Mouse (Mus musculus): ENCODE results near the gene Cdh1. TPM values are rescaled to one million over a fixed set of nuclear protein-coding genes. Genes with fewer than 3 reads are reported as not detected.

Gene Cdh1
- polyA plus RNA-seq (2015; fragmentation: Nextera tagmentation; extraction: Ambion mirVana), result 11.9 and 18.5 TPM in 2 replicates

DNA sequence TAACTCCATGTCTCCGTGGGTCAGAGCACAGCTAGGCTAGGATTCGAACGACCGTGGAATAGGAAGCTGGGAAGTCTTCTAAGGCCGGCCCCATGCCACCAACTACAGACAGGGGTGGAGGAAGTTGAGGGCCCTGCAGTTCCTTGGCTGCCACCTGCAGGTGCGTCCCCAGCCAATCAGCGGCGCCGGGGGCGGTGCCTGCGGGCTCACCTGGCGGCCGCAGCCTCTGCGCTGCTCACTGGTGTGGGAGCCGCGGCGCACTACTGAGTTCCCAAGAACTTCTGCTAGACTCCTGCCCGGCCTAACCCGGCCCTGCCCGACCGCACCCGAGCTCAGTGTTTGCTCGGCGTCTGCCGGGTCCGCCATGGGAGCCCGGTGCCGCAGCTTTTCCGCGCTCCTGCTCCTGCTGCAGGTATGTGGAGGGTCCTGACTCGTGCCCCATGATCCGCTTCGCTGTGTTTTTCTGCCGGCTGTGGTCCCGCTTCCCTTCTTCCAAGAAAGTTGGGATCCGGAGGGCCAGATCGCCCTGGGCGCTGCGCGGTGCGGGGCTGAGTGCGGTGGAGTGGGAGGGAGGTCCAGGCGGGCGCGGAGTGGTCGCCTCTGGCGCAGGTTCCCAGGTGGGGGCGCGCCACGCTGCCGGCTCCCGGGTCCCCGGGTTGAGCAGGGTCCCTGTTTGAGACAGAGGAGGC is at the start of gene Cdh1:
Gene Cdh1, plus strand, starts transcription at position 221 of the 689 bp plus-strand sequence.
- Histone ChIP-seq H3K4me1 (ENCODE audit: control insufficient read depth, insufficient read depth, low read length) (peaks cover 6% of the 10 kb centered on the region), H3K4me2 (ENCODE audit: low read depth, low read length) (peak within 1 kb of the TSS; percentile 92), H3K9me3 (replicated peaks; ENCODE audit: control insufficient read depth, low read length) (no peaks in the 10 kb centered on the region), H3K27ac (ENCODE audit: low read length) (no peak within 1 kb of the TSS), H3K27me3 (ENCODE audit: control insufficient read depth, insufficient read depth, low read length) (peaks cover 42% of the 10 kb centered on the region), H3K36me3 (ENCODE audit: control insufficient read depth, insufficient read depth) (no peaks in the 10 kb centered on the region), H3K4me3 (ENCODE audit: low read length) (peak within 1 kb of the TSS; percentile 67), H3K9ac (ENCODE audit: low read length) (peak within 1 kb of the TSS; percentile 61)
- no peak; the same call in 1 of the 2 replicates for ATAC-seq (replicated peaks; ENCODE audit: extremely low read depth, insufficient read depth, low FRiP score)
- under 1% methylated on average over 53 of the region's 53 CpGs for WGBS

DNA sequence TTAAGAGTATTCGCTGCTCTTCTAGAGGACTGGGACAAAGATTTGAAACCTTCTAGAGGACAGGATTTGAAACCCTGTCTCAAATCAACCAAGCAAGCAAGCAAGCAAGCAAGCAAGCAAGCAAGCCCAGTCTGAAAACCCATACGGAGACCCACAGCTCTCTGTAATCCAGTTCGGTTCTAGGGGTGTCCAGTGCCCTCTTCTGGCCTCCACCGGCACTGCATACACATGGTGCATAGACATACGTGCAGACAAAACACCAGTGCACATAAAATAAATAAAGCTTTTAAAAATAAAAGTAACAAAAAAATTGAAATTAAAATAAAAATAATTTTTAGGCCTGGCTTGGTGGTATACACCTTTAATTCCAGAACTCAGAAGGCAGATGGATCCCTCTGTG is 49.1 kb upstream of the Cdh1 start:
- Histone ChIP-seq H3K36me3 (ENCODE audit: control insufficient read depth, insufficient read depth) (peaks cover 29% of the 10 kb centered on the region), H3K4me1 (ENCODE audit: control insufficient read depth, insufficient read depth, low read length) (no peaks in the 10 kb centered on the region), H3K9ac (ENCODE audit: low read length) (no peak overlapping the region), H3K9me3 (replicated peaks; ENCODE audit: control insufficient read depth, low read length) (peaks cover 7% of the 10 kb centered on the region; the same call in 1 of the 2 replicates), H3K27me3 (ENCODE audit: control insufficient read depth, insufficient read depth, low read length) (no peaks in the 10 kb centered on the region), H3K4me2 (ENCODE audit: low read depth, low read length) (no peak overlapping the region), H3K27ac (ENCODE audit: low read length) (no peak overlapping the region), H3K4me3 (ENCODE audit: low read length) (no peak overlapping the region)
- WGBS, result 92% methylated on average over 5 of the region's 5 CpGs
- ATAC-seq (replicated peaks; ENCODE audit: extremely low read depth, insufficient read depth, low FRiP score), result no peak

DNA sequence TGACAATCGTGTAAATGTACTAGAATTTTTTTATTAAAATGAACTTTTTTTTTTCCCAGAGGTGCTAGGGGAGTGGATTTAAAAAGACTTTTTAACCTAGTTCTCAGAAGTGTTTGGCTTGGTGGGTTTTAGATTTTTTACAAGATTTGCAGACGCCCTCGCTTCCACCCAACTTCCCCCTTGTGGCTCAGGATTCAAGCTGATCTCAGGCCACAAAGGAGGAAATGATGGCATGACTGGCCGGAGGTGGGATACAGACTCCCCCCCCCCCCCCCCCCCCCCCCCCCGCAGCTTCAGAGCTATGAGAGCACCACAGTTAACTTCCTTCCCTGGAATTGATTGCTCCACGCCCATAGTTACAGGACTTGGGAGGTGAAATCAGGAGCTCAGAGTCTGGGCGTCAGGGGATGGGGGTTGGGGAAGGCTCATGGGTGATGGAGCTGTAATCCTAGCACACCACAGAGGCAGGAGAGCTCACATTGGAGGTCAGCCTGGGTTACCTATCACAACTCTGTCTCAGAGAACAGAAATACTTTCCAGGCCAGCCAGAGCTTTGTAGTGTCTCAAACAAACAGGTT is 47.0 kb upstream of the Cdh1 start:
- Histone ChIP-seq H3K27ac (ENCODE audit: low read length) (no peak overlapping the region), H3K4me2 (ENCODE audit: low read depth, low read length) (no peak overlapping the region), H3K9ac (ENCODE audit: low read length) (no peak overlapping the region), H3K9me3 (replicated peaks; ENCODE audit: control insufficient read depth, low read length) (peaks cover 7% of the 10 kb centered on the region; the same call in 1 of the 2 replicates), H3K4me3 (ENCODE audit: low read length) (no peak overlapping the region), H3K4me1 (ENCODE audit: control insufficient read depth, insufficient read depth, low read length) (no peaks in the 10 kb centered on the region), H3K36me3 (ENCODE audit: control insufficient read depth, insufficient read depth) (peaks cover 29% of the 10 kb centered on the region), H3K27me3 (ENCODE audit: control insufficient read depth, insufficient read depth, low read length) (no peaks in the 10 kb centered on the region)
- WGBS, result 58% methylated on average over 6 of the region's 7 CpGs
- no peak for ATAC-seq (replicated peaks; ENCODE audit: extremely low read depth, insufficient read depth, low FRiP score)

DNA sequence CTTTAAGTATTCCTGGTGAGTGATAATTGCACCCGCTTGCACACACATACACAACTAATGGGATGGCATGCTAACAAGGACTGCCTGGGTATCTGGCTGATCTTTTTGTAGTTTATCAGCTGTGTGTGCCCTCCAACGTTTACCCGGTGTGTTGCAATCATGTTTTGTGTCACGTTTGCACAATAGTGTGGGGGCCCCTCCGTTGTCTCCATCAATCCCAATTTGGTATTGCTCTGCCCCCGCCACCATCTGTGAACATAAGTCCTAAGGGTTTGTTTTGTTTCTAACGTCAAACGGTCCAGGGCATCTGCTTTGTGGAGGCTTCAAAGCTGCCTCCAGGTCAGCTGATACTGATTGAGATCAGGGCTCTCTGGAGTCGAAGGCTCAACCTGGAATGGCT is 43.3 kb upstream of the Cdh1 start:
- peaks cover 5% of the 10 kb centered on the region; the same call in 1 of the 2 replicates for H3K9me3 ChIP-seq (replicated peaks; ENCODE audit: control insufficient read depth, low read length)
- WGBS, result 40% methylated on average over 9 of the region's 9 CpGs

DNA sequence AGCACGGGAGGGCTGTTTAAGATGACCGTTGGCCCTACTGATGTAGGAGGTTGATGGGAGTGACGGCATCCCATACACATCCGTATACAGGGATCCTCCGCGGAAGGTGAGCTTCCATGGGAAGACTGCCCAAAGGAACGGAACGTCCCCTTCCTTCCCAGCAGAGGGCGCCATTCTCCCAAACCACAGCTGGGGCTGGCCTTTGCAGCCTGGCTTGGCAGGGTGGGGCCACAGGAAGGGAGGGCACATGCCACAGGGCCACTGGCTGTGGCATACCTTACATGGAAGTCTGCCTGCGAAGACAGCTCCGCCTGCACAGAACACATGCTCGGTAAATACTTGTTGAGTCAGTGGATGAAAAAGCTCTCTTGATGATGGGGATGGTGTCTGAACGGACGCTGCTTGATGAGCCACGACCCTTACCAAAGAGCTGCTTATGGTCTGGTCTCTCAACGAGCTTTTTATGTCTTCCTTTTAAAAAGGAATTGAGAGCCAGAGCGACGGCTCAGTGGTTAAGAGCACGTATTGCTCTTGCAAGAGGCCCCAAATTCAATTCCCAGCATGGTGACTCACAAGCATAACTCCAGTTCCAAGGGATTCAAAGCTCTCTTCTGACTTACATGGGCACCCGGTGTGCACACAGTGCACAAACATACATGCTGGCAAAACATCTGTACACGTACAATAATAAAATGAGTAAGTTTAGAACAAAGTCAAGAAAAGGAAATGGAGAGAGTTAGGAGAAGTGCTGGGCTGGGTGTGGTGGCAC is 41.9 kb upstream of the Cdh1 start:
- Histone ChIP-seq H3K27me3 (ENCODE audit: control insufficient read depth, insufficient read depth, low read length) (no peaks in the 10 kb centered on the region), H3K36me3 (ENCODE audit: control insufficient read depth, insufficient read depth) (peaks cover 7% of the 10 kb centered on the region; the same call in 1 of the 2 replicates), H3K4me3 (ENCODE audit: low read length) (no peak overlapping the region), H3K27ac (ENCODE audit: low read length) (no peak overlapping the region), H3K4me2 (ENCODE audit: low read depth, low read length) (no peak overlapping the region; the same call in 1 of the 2 replicates), H3K9ac (ENCODE audit: low read length) (no peak overlapping the region), H3K9me3 (replicated peaks; ENCODE audit: control insufficient read depth, low read length) (peaks cover 5% of the 10 kb centered on the region; the same call in 1 of the 2 replicates), H3K4me1 (ENCODE audit: control insufficient read depth, insufficient read depth, low read length) (peaks cover 3% of the 10 kb centered on the region; the same call in 1 of the 2 replicates)
- peak; percentile 77 for ATAC-seq (replicated peaks; ENCODE audit: extremely low read depth, insufficient read depth, low FRiP score)
- 23% methylated on average over 21 of the region's 21 CpGs for WGBS

More for the DNA sequence above, 43.3 kb upstream of the Cdh1 start:
- H3K4me2 ChIP-seq (ENCODE audit: low read depth, low read length), result no peak overlapping the region
- no peak overlapping the region for H3K27ac ChIP-seq (ENCODE audit: low read length)
- H3K36me3 ChIP-seq (ENCODE audit: control insufficient read depth, insufficient read depth), result peaks cover 12% of the 10 kb centered on the region
- peaks cover 3% of the 10 kb centered on the region; the same call in 1 of the 2 replicates for H3K4me1 ChIP-seq (ENCODE audit: control insufficient read depth, insufficient read depth, low read length)
- H3K9ac ChIP-seq (ENCODE audit: low read length), result no peak overlapping the region
- H3K27me3 ChIP-seq (ENCODE audit: control insufficient read depth, insufficient read depth, low read length), result no peaks in the 10 kb centered on the region
- ATAC-seq (replicated peaks; ENCODE audit: extremely low read depth, insufficient read depth, low FRiP score), result no peak
- H3K4me3 ChIP-seq (ENCODE audit: low read length), result no peak overlapping the region

DNA sequence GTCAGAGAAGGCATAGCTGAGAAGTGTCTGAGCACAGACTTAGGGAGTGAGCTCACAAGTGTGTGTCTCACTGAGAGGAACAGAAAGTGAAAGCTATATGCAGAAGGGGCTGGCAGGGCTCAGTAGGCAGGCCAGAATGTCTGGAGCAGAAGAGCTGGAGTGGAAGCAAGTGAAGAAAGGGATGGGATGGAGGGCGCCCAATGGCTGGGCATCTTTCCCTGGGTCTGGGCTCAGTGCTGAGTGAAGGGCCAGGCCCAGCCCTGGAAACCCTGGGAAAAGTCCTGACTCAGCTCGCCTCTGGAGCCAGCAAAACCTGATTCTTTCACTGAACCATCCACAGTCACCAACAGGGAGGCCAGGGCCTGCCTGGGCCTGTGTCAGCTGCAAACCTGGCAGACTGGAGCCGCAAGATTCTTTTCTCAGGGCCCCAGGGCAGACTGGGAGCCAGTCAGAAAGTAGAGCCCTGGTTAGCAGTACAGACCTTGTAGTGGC is 39.4 kb upstream of the Cdh1 start:
- no peak for ATAC-seq (replicated peaks; ENCODE audit: extremely low read depth, insufficient read depth, low FRiP score)
- no peaks in the 10 kb centered on the region for H3K36me3 ChIP-seq (ENCODE audit: control insufficient read depth, insufficient read depth)
- H3K9me3 ChIP-seq (replicated peaks; ENCODE audit: control insufficient read depth, low read length), result no peaks in the 10 kb centered on the region
- H3K27me3 ChIP-seq (ENCODE audit: control insufficient read depth, insufficient read depth, low read length), result no peaks in the 10 kb centered on the region
- H3K4me3 ChIP-seq (ENCODE audit: low read length), result no peak overlapping the region
- H3K4me2 ChIP-seq (ENCODE audit: low read depth, low read length), result no peak overlapping the region
- peaks cover 3% of the 10 kb centered on the region; the same call in 1 of the 2 replicates for H3K4me1 ChIP-seq (ENCODE audit: control insufficient read depth, insufficient read depth, low read length)
- WGBS, result 75% methylated on average over 3 of the region's 3 CpGs
- H3K27ac ChIP-seq (ENCODE audit: low read length), result no peak overlapping the region; the same call in 1 of the 2 replicates
- H3K9ac ChIP-seq (ENCODE audit: low read length), result no peak overlapping the region

DNA sequence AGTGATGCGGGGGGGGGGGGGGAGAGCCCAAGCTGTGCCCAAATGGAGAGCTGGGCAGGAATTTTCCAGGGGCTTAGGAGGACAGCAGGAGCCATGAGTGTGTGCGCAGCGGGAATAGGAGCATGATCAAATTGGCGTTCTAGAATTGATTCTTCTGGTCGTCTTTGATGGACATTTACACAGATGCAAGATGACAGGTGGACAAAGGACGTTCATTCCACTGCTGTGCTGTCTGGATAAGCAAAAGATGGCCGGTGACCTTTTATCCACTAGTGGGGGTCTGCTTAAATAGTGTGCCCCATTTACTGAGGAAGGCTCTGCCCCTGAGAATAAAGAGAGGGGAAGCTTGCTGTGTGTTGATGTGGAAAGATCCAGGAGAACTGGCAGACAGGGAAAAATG is 34.1 kb upstream of the Cdh1 start:
- 75% methylated on average over 7 of the region's 7 CpGs for WGBS
- Histone ChIP-seq H3K36me3 (ENCODE audit: control insufficient read depth, insufficient read depth) (no peaks in the 10 kb centered on the region), H3K4me1 (ENCODE audit: control insufficient read depth, insufficient read depth, low read length) (no peaks in the 10 kb centered on the region), H3K9ac (ENCODE audit: low read length) (no peak overlapping the region), H3K27me3 (ENCODE audit: control insufficient read depth, insufficient read depth, low read length) (peaks cover 3% of the 10 kb centered on the region; the same call in 1 of the 2 replicates), H3K4me3 (ENCODE audit: low read length) (no peak overlapping the region), H3K27ac (ENCODE audit: low read length) (no peak overlapping the region), H3K9me3 (replicated peaks; ENCODE audit: control insufficient read depth, low read length) (no peaks in the 10 kb centered on the region), H3K4me2 (ENCODE audit: low read depth, low read length) (no peak overlapping the region)
- ATAC-seq (replicated peaks; ENCODE audit: extremely low read depth, insufficient read depth, low FRiP score), result no peak

DNA sequence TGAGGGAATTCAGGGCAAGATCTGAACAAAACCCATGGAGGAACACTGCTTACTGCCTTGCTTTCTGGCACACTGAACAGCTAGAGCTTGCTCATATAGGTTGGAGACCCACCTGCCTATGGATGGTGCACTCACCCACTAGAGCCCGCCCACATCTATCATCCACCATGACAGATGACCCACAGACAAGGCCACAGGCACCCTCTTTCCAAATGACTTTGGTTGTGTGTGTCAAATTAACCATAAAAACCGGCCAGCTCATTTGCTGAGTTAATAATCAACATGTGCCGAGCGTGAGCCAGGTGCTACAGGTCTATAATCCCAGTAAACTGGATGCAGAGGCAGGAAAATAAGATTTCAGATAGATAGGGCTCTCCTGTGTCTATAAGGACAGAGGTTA is 32.8 kb upstream of the Cdh1 start:
- H3K9ac ChIP-seq (ENCODE audit: low read length), result no peak overlapping the region
- H3K4me3 ChIP-seq (ENCODE audit: low read length), result no peak overlapping the region
- ATAC-seq (replicated peaks; ENCODE audit: extremely low read depth, insufficient read depth, low FRiP score), result no peak
- H3K27ac ChIP-seq (ENCODE audit: low read length), result no peak overlapping the region
- peaks cover 3% of the 10 kb centered on the region; the same call in 1 of the 2 replicates for H3K27me3 ChIP-seq (ENCODE audit: control insufficient read depth, insufficient read depth, low read length)
- no peaks in the 10 kb centered on the region for H3K9me3 ChIP-seq (replicated peaks; ENCODE audit: control insufficient read depth, low read length)
- H3K4me1 ChIP-seq (ENCODE audit: control insufficient read depth, insufficient read depth, low read length), result no peaks in the 10 kb centered on the region
- H3K4me2 ChIP-seq (ENCODE audit: low read depth, low read length), result no peak overlapping the region
- WGBS, result 90% methylated on average over 4 of the region's 4 CpGs
- H3K36me3 ChIP-seq (ENCODE audit: control insufficient read depth, insufficient read depth), result no peaks in the 10 kb centered on the region
